Mouse (Mus musculus) retina, postnatal 1 day (tissue): ENCODE data around the gene Ptpn1.

ENCODE experiments used
- DNase-seq: peaks from one replicate; pipeline ENCODE4 v3.0.0-alpha.2; 2012

Ptpn1 gene

DNA sequence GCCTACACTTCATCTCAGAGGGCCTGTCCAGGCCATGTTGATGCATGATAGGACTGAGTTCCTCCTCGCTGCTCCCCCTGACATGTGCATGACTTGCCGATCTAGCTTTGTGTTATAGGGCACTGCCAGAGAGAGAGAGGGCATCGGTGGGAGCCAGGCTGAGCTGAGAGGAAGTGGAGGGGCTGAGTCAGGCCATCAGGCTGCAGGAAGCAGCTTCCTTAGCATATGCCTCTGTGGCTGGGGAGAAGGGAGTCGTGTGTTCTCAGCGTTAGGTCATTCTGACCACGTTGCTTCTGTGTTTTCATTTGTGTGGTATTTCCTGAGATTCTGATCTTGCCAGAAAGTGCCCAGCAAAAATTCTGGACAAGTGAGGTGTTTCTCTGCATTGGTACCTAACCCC is 17.4 kb downstream of the Ptpn1 start:
- DNase-seq, result no peak

DNA sequence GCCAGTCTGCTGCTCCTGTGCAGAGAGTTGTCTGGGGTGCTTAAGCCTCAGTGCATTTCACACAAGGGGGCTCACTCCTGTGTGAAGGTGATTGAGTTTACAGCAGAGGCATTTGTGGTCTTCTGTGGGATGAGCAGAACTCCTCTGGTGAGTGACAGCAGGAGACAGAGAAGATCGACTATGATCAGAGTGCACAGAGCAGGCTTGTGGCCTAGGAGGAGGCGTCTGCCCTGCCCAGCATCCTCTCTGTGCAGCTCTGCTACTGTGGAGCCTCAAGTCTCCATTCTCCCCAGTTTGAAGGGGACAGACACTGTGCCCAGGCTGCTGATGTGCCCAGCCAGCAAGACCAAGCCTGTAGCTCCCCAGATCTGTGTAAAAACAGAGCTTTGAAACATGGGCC is 18.0 kb downstream of the Ptpn1 start:
- DNase-seq, result no peak

DNA sequence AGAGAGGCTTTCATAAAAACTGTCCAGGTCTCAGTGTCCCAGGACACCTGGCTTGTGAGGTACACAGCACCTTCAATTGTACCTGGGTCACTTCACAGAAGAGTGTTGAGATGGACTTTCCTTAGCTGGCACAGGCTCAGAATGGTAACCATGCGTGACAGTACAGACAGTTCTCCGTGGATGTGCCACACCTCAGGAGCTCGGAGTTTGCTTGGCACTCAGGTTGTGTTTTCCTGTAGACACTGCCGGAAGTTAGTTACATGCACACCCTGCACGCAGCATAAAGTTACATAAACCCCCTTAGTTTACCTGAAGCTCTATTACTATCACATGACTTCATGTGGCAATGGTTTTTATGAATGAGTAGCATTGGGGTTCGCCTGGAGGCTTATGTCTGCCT is 18.8 kb downstream of the Ptpn1 start:
- no peak for DNase-seq

DNA sequence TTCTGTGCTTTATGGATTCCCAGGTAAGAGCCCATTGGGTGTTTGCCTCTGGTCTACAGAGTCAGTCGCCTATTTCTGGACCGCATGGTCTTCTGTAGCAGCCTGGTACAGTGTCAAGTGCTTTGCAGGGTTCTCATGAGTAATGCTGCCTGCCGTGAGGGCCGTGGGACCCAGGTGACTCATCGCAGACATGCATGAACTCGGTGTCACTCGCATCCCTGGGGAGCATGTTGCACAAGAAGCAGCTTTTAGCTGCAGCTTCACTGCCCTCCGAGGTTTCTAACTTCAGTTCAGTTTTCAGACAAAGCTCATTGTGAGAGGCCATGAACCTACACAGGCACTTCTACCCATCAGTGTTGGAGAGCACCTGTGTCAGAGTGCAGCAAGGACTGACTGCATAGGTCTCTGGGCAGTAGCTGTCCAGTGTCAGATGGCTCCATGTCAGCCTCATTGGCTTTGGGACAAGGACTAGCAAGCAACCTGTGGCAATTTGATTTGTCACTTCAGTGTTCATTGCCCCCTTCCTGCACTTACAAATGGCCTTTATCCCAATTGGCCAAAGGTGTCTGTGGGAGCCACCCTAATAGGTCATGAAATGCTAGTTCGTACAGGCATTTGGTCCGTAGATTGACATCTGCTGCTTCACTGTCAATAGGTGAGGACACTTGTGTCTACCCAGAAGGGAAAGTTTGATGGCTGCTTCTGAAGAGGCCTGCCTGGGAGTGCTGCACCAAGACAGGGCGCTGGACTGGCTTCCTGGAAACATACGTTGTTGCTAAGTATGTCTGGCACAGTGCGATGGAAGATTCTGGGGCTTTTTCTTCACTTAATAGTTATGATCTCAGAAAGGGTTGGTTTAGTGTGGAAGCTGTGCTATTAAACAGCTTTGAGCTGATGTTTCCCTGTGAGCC is 19.7 kb downstream of the Ptpn1 start:
- no peak for DNase-seq

- DNase-seq, result no peak
These were observed 22.0 kb downstream of the Ptpn1 start for GRCm38 (mm10) chr2:167953819-167954218.

- DNase-seq, result no peak
These were observed 23.1 kb downstream of the Ptpn1 start for GRCm38 (mm10) chr2:167954928-167955327.

- DNase-seq, result no peak
These were observed 25.7 kb downstream of the Ptpn1 start for GRCm38 (mm10) chr2:167957539-167957938.

- no peak for DNase-seq
These were observed 26.4 kb downstream of the Ptpn1 start for GRCm38 (mm10) chr2:167958082-167958788.

- DNase-seq, result no peak
These were observed 27.0 kb downstream of the Ptpn1 start for GRCm38 (mm10) chr2:167958843-167959242.

DNA sequence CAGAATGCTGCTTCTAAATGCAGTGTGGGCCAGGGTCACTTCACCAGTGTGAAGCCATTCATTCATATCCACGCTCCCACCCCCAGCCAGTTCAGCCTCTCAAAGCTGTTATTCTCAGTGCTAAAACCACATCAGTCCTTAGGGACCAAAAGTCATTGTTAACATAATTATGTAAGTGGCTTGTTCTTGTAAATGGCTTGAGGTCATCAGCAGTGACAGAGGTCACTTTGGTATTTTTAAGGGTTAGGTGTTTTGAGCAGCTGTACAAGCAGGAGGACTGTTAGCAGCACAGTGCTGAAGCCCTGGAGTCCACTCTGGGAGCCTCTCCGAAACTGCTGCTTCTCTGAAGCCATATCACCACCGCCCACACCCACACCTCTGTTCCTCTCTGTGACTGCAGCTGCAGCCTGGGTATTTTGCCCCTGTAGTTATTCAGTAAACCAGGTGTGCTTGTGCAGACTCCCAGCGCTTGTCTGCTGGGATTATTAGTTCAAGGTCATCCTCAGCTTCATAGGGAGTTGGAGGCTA is 27.6 kb downstream of the Ptpn1 start:
- no peak for DNase-seq

- no peak for DNase-seq
These were observed 28.1 kb downstream of the Ptpn1 start for GRCm38 (mm10) chr2:167959996-167960395.

DNA sequence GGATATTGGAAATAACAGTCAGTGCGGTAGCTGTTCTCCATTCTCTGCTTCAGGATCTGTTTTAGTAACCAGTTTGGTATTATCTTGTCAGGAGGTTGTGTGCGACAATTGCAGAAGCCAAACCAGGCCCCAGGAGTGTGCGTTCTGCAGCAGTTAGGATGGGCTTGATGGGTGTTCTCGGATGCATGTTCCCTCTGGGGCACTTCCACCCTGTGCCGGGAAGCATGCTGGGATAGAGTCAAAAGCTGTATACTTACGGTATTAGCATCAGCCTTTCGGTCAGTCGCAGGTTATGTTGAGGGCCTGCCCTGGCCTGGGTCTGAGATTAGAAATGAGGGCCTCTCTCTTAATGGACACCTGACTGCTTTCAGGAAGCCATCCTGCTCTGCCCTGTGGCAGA is 28.7 kb downstream of the Ptpn1 start:
- DNase-seq, result no peak

GRCm38 (mm10) chr2:167962347-167962746 is 30.5 kb downstream of the Ptpn1 start:
- DNase-seq, result no peak

DNA sequence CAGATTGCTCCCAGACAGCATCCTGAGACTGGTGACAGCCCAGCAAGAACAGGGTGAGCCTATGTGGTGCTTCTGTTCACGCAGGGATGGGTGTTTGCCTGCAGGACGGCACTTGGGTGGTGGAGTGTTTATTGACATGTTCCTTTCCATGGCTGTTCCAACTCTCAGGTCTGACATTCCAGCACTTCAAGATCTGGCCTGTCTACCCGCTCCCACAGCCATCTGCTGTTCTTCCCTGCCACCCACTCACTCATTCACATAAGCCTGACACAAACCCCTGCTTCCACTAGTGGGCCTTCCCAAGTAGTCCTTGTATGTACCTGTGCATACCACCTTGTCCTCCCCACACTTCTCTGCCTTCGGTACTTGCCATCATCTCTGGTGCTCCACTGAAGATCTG is 31.3 kb downstream of the Ptpn1 start:
- DNase-seq, result no peak

DNA sequence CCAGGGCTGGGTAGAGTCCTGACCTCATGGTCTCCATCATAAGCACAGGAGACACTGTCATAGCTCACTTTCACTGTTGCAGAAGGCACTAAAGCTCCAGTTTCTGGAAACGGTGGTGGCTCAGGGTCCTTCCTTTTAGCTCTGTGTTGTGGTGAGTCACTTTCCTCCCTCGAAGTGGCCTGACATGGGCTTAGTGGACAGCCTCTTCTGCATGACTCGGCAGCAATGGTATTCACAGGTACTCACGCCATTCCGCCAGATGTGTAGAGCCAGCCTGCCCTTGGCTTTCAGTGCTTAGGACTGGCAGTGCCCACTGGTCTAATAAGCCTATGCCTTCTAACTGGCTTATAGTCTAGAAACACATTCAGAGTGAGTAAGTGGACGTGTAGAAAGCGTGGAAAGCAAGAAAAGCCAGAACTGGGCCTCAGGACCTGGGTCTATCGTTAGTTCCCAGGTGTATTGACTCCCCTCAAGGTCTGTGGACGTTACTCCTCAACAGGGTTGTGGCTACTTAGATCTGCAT is 32.0 kb downstream of the Ptpn1 start:
- DNase-seq, result no peak

GRCm38 (mm10) chr2:167964320-167964719 is 32.5 kb downstream of the Ptpn1 start:
- no peak for DNase-seq

GRCm38 (mm10) chr2:167965911-167966310 is 34.1 kb downstream of the Ptpn1 start:
- no peak for DNase-seq

DNA sequence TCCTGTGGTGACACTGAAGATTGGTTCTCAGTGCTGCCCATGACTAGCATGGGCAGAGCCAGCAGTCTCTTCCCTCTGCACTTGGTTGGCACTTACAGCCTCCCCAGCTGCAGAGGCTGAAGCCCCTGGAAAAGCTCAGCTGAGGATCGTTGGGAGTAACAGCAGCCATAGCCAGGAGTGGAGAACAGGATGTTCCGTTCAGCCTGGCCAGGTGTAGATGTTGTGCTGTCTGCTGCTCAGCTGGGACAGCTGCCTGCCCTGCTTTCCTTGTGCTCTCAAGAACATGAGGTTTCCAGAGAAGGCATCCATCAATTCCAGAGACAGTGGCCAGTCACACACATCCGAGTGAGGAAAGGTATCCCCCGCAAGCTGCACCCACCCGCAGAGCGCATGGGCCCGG is 36.6 kb downstream of the Ptpn1 start:
- no peak for DNase-seq

- DNase-seq, result peak; percentile 35
These were observed 38.1 kb downstream of the Ptpn1 start for GRCm38 (mm10) chr2:167969851-167970541.

DNA sequence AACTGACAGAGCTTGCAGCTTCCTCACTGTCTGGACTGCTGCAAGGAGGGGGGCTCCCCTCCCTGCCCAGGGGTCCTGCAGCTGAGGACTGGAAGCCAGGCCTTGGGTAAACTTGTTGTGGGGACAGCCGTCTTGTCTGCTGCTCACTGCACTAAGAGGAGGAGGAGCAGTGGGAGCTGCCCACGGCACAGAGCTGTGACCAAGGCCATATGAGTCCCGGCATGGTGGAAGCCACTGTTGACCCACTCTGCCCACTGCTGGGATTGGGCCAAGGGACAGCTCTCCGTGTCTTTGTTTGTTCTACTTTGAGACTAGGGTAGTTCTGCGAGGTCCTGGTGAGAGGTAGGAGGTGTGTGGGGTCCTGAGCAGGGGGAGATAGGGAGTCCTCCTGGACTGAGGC is 40.3 kb downstream of the Ptpn1 start:
- no peak for DNase-seq

DNA sequence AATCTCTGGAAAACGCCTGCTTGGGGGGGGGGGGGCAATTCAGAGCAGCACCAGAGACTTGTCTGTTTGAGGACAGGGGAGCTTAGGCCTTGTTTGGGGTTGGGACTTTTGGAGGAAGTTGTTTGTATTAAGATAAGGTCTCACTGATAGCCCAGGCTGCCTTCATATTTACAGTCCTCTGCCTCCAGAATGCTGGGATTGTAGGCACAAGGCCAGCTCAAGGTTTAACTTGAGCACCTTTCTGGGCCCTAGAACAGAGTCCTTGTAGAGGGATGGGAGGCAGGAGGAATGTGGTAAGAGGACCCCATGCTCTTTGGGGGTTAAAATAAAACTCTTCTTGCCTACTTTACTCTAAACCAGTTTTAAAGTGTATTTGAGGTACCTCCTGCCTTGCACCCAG is 41.0 kb downstream of the Ptpn1 start:
- no peak for DNase-seq

DNA sequence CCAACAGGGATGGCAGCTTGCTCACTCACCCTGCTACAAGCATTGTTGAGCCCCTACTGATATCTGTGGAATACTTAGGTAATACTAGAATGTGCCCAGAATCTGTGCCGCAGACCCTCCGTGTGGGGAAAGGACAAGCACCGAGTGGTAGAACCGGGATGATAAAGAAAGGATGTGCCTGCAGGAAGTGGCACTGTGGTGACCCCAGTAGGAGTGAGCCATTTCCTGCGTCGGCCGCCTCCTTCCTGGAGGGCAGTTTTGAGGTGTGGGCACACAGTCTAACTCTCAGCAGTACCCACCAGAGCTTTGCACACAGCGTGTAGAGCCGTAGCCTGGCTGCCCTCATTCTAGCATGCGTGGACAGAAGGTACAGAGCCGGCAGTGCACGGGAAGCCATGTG is 43.9 kb downstream of the Ptpn1 start:
- no peak for DNase-seq

DNA sequence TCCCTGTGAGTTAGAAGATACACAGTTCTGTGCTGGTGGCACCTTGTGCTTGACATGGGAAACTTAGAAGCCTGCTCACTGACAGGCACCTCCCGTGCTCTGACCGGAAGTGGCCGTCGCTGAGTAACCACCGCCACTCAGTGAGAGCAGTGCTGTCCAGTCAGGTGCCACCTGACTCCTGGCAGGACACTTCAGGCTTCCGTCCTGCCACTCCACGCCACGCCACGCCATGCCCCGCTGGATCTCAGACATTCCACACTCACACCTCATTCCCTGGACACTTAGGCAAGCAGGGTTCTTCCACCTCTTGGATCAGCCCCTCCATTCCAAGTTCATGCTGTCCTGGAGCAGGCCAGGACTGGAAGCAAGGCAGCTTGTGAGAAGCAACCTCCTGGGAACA is 46.4 kb downstream of the Ptpn1 start:
- no peak for DNase-seq
